Mouse (Mus musculus) right cerebral cortex, postnatal 4 days (tissue): ENCODE data around the gene Fam92b.
A peak's percentile ranks its signal among the peaks of the same experiment; 100 is the strongest.

Experiments
- DNase-seq: peaks from one replicate; pipeline ENCODE4 v3.0.0-alpha.2; 2022

Gene Fam92b

GRCm38 (mm10) chr8:120150028-120150427, 27.2 kb downstream of the Fam92b start:
- DNase-seq = no peak

DNA sequence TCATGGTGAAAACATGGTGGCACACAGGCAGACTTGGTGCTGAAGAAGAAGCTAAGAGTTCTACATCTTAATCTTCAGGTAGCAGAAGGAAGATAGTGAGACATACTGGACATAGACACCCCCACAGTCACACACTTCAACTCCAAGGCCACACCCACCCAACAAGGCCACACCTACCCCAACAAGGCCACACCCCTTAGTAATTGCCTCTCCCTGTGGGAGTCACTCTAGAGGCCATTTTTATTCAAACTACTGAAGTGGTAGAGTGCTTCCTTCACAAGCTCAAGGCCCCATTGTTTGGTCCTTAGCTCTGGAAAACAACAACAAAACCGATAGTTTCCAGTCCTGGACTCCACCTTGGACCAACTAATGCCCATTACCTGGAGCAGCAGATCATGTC, 31.2 kb downstream of the Fam92b start:
- no peak for DNase-seq

DNA sequence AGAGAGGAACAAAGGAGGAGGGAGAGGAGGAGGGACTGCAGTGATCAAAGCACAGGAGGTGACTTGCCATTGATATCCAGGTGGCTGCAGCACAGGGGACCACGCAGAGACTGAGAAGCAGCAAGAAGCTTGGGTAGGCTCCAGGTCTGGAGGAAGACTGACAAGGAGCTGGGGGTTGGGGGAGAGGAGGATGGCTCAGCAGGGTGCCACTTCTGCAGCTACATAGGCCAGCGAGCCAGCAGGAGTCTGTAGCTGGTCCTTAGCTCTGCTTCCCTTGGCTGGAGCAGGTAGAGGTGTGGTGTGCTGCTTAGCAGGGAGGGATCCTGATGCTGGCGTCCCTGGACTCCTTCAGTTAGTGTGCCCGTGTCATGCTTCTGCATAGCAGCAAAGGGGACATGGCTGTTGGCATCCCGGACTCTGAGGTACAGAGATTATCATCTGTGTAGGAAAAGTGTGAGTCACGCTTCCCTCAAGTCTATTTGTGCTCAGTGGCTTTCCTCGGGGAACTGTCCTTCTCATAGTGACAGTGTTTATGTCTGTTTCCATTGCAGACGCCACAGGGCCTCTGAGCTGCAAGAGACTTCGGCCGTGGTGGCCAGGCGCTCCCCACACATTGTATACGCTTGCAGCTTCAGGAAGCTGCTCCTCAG, 32.5 kb downstream of the Fam92b start:
- no peak for DNase-seq

DNA sequence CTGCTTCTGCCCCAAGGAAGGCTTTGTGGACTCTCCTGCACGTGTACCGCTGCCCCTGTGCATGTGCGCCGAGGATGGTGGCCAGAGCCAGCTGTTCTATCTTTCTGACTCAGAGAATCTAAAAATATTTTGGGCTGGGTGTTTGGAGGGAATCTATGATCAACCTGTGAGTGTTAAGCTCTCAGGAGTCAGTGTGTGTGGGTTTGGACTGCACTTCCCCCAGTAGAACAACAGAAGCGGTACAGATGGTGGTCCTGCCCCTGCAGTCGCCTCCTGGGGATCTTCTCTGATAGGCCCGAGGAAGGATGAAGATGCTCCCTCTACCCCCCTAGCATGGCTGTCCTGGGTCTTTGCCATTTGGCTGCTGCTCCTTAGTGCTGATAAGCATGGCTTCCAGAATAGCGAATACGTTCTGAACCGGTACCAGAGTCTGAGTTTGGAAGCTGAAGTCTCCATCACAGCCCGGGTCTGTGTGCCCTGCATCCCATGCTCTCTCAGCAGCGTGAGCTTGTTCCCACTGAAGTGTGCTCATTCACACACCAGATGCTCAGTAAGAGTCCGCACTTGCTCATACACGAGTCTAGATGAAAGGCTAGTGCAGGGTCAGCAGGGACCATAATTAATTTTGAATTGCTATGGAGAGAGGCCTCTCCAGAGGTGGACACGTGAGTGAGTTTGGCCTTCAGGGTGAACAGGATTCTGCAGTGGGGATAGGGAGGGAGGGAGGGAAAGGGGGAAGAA, 33.2 kb downstream of the Fam92b start:
- peak; percentile 55 for DNase-seq

DNA sequence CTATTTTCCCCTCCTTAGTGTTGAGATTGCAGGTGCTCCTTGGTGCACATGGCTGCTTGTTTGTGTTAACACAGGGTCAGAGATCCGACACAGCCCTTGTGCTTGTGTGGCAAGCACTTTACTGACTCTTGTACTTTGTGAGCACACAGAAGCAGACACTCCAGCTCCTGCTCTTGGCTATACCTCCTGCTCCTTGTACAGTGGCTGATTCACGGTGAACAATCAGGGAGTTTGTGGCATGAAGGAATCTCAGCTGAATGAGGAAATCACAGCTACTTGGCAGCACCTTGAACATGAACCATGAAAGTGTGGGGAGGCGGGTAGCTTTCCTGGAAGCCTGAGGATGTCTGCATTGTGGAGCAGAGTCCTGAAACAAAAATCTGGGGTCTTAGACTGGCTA, 36.5 kb downstream of the Fam92b start:
- no peak for DNase-seq

- DNase-seq = no peak
Measured at GRCm38 (mm10) chr8:120138958-120139357, 38.3 kb downstream of the Fam92b start.

- peak; percentile 47 for DNase-seq
Measured at GRCm38 (mm10) chr8:120136618-120137017, 40.6 kb downstream of the Fam92b start.

DNA sequence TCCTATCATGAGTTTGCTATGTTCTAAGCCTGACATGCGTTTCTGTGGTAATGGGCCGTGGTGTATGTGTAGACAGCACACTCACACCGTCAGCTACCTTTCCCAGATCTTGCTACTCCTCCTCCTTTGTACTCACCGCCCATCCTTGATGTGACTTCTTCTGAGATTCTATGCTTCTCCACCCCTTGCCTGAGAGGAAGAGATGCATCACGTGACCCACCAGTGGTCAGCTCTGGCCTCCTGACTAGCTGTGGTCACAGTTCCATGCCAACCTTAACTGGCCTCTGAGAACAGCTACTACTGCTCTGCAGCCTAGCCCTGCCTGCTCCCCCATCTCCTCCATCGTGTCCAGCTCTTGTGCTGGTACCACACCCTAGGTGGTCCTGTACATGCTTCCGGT, 41.6 kb downstream of the Fam92b start:
- no peak for DNase-seq

GRCm38 (mm10) chr8:120133169-120133568, 44.1 kb downstream of the Fam92b start:
- no peak for DNase-seq

DNA sequence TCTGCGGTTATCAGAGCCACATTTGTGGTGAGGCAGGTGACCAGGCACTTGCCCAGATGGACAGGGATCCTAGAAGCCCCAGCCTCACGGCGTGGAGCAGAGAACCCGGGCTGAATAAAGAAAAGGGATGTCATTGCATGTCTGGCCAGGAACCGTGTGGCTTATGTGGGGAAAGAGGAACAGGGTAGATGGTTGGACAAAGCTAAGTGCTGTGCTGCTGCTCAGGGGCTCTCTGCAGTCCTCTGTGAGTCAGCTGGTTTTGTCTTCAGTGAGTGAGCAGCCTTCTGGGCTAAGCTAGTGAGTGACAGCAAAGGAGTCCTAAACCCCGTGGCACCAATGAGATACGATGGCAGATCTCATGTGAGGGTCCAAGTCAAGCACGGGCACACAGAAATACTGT, 46.1 kb downstream of the Fam92b start:
- no peak for DNase-seq

DNA sequence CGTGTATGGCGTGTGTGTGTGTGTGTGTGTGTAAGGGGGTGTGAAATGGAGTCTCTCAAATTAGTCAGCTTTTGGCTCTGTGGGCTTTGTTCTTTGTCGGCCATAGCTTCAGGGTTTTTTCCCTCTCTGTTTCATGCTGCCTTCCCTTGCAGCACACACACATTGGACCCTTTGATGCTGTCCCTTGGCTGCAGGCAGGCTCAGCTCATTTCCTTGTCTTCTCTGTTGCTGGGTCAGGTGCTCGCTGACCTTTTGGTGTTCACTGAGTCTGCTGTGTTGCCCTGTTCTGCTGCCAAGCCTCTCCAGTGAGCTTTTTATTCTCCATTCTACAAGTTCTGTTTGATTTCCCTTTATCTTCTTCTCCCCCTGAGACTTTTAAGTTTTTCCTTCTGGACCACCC, 47.7 kb downstream of the Fam92b start:
- no peak for DNase-seq

DNA sequence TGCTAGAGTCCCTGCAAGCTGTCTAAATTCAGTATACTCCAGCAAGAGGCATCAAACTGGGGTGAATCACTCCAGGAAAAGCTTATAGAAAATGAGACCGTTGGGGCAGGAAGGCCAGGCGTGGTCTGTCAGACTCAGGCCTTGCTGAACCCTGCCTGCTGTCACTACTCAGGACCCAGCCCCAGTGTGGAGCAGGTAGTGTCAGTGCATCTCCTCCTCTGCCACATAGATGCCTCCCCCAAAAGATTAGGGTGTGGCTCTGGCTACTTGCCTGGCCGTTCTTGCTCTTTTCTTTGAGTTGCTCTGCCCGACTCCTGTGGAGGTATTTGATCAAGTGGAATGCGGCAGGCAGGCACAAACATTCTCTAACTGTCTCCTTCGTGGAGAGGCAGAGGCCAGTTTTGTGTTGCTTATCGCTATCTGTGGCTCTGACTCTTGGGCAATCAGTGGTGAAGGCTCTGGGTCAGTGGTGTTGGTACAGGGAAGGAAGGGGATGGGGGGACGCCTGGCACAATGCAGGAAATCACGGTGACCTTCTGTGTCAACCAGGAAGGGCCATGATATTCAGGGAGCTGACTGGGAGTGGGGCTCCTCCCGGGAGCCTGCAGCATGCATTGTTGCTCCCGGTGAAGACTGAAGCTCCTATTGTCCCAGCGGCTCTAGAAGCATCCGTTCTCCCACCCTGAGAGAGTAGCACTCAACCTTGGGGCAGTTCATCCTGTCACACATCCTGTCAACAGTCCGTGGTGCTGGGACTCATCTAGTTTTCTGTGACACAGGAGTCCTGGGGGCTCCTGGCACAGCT, 50.7 kb downstream of the Fam92b start:
- DNase-seq = no peak

DNA sequence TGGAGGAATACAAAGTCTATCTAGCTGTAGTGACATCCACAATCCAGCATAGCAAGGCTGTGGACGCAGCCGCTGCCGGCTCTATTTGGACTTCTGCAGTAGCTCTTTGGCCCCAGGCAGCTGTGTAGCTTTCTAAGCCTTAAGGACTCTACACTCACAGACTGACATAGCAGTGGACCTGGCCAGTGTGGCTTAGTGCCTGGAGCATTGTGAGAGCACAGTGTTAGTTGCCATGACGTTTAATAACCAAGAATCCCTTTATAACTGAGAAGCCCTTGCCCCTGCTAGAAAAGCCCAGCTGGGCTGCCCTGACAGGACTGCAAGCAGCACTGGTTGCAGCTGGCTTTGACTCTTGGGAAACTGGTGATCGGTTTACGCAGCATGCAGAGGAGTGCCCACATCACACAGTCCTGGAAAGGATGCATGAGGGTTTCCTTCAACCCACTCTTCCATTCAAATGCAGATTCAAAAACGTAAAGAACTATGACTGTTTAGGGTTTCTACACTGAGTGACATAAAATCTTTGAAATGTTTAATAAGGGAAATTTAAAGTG, 52.4 kb downstream of the Fam92b start:
- no peak for DNase-seq

DNA sequence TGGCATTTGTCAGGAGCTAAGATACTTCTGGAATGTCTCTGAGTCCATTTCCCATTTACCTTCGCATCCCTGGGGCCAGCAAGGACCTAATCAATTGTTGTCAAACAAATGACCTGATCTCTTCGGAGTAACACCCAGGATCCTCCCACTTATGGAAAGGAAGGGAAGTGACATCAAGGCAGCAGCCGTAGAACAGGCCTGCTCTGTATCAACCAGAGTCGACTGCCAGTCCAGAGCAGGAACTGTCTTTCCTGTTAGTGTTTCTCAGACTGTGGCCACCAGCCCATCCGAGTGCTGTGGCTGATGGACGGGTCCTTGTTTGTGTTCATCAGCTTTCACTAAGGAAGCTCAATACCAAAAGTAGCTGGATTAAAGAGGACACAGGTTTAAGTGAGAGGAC, 53.0 kb downstream of the Fam92b start:
- no peak for DNase-seq

DNA sequence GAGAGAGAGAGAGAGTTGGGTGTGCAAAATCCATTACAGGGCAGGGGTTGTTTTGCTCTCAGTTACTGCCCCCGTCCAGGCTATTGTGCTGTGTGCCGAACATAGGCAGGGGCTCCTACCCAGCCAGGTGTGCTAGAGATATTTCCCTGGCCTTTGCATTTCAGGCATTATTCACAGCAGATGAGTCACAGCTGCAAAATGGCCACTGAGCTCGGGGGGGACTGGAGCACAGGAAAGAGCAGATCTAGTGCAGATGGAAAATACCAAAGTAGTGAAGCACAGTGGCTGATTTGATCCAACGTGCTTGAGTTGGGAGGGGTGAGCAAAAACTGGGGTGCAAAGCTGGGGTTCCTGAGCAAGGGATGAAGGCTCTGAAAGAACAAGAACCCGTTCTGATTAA, 56.3 kb downstream of the Fam92b start:
- no peak for DNase-seq

- DNase-seq = no peak
Measured at GRCm38 (mm10) chr8:120119931-120120330, 57.3 kb downstream of the Fam92b start.

GRCm38 (mm10) chr8:120119429-120119828, 57.8 kb downstream of the Fam92b start:
- DNase-seq = peak; percentile 38

- DNase-seq = no peak
Measured at GRCm38 (mm10) chr8:120118847-120119246, 58.4 kb downstream of the Fam92b start.

DNA sequence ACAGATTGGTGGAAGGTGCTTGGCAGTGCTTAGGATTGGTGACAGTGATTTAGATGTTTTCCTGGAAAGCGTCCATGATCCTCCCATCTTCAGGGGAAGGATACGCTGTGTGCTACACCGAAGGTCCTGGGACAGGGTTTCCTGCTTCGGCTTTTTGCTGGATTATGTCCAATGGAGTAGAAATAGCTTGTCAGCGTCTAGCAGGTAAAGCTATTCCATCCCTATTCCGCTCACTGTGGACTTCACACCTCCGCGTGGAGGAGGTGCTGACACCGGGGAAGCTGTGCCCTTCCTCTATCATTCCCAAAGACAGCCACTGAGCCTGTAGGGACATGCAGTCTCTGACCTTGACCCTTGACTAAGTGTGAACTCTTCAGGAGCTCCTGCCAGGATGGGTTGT, 59.1 kb downstream of the Fam92b start:
- DNase-seq = no peak

DNA sequence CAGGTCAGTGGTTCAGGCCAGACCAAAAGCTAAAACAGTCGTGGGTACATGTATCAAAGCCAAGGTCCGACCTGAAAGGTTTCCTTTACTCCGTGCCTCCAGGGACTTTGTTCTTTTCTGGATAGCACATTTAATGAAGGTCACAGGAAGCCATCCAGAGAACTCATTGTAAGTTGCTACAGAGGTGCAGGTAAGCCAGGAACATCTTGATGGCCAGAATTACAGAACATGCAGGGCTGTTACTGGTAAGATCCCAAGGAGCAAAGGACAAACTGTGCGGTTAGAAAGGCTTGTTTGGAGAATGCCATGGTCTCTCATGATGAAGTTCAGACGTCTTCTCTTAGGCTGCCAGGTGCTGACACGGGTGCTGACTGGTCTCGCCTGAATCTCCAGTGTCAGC, 60.7 kb downstream of the Fam92b start:
- DNase-seq = no peak
